Mouse (Mus musculus): ENCODE measurements around the gene Madd.

- TF ChIP-seq CTCF (IDR thresholded peaks at IDR 0.05; ENCODE audit: control insufficient read depth, insufficient read depth, low read length) = no peak
- TF ChIP-seq POLR2A (IDR thresholded peaks at IDR 0.05; ENCODE audit: borderline replicate concordance, control insufficient read depth, low read depth, low read length) = no peak
Measured at GRCm38 (mm10) chr2:91180706-91181105, 2.9 kb downstream of the Madd start.

All from bone marrow, adult 2 months (tissue).